Mouse (Mus musculus): ENCODE measurements around the gene Pygm.

Gene Pygm

DNA sequence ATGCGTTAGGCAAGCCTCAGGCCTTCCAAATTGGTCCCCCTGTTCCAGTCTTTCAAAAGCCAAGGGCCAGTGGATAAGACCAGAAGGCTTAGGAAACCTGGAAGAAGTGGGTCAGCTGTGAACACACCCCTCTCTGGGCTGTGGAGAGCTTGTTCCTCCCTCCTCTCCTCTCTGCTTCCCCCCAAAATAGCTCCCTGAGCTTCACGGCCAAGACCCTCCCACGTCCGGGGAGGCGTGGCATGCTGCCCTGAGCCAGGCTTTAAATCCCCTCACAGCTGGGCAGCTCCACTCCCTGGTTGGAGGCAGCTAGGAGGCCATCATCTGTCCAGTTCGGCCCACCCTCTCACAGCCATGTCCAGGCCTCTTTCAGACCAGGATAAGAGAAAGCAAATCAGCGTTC, at the start of gene Pygm:
Pygm (plus strand) TSS at position 272 of the 400 bp plus-strand sequence.
- no peak for DNase-seq (ENCODE audit: low read depth in 2 of 2, low spot score in 2 of 2)

DNA sequence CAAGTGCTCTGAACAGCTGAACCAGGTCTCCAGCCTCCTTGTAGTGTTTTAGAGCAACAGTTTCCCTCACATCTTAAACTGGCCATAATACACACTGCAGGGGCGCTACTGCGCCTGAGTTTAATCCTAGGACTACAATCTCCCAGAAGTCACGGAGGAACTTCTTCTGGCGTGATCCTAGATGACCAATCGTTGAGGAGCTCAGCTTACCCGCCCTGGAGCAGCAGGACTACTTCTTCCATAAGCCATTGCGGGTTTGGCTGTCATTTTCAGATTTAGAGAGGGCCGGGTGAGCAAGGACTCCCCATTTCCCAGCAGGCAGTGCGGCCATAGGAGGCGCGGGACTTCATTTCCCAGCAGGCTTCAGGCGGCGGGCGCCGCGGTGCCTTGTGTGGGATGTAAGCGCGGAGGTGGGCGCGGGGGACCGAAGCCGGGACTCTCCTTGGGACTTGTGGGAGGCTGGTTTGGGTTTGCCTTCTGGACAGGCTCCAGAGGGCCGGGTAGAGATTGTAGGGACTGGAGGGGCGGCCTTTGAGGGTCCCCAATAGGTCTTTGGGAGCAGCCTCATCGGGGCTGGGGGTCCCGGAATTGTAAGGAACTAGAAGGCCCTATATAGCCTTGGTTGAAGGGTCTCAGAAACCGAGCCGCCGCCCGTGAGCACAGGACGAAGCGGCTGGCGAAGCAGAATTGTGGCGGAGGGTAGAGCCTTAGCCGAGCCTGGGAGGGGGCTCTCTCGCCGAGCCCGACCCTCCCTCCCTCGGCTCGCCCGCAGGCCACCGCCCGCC, 49.3 kb upstream of the Pygm start, which contains the start of gene Men1:
Men1 (plus strand) TSS at position 307 of the 785 bp plus-strand sequence.
- peak; percentile 78 to 84 for DNase-seq (ENCODE audit: low read depth in 2 of 2, low spot score in 2 of 2)

DNA sequence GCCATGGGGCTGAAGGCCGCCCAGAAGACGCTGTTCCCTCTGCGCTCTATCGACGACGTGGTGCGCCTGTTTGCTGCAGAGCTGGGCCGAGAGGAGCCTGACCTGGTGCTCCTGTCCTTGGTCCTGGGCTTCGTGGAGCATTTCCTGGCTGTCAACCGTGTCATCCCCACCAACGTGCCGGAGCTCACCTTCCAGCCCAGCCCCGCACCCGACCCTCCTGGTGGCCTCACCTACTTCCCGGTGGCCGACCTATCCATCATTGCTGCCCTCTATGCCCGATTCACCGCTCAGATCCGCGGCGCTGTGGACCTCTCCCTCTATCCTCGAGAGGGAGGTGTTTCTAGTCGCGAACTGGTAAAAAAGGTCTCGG, 48.8 kb upstream of the Pygm start:
- DNase-seq (ENCODE audit: low read depth in 2 of 2, low spot score in 2 of 2), result no peak

DNA sequence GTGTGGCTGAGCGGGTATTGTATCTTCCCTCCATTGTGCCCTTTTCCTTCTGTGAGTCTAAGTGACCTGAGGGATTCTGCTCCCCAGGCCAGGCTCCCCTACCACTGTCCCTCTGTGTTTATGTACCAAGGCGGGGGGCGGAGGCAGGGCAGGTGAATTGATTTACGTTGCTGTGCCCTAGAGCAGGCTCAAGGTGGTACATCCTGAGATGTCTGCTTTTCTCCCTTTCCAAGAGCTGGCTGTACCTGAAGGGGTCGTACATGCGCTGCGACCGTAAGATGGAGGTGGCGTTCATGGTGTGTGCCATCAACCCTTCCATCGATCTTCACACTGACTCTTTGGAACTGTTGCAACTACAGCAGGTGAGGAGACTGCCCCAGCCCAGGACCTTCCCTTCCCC, 47.3 kb upstream of the Pygm start:
- DNase-seq (ENCODE audit: low read depth in 2 of 2, low spot score in 2 of 2), result no peak

DNA sequence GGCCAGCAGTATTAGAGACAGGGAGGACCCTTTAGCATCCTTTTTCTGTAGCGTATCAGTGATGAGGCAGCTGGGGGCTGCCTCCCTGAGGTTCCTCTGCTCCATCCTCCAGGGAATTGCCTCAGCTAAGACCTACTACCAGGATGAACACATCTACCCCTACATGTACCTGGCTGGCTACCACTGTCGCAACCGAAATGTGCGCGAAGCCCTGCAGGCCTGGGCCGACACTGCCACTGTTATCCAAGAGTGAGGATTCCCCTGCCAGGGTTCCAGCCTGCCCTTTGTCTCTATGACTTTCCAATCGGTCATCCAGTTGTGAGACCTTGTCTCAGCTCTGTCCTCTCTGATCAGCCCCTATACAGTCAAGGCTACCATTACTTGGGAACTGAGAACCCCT, 46.0 kb upstream of the Pygm start:
- no peak for DNase-seq (ENCODE audit: low read depth in 2 of 2, low spot score in 2 of 2)

DNA sequence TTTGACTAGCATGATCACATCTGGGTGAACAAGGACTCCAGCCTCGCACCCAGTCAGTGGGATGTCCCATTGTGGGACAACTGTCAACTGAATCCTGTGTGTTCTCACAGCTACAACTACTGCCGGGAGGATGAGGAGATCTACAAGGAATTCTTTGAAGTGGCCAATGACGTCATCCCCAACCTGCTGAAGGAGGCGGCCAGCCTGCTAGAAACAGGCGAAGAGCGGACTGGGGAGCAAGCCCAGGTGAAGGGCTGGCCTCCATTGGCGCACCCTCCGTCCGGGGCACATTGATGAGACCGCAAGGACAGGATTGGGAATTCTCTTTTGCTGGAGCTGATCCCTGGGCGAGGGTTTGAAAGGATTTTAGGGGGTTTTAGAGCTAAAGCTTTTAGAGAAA, 45.5 kb upstream of the Pygm start:
- DNase-seq (ENCODE audit: low read depth in 2 of 2, low spot score in 2 of 2), result no peak

DNA sequence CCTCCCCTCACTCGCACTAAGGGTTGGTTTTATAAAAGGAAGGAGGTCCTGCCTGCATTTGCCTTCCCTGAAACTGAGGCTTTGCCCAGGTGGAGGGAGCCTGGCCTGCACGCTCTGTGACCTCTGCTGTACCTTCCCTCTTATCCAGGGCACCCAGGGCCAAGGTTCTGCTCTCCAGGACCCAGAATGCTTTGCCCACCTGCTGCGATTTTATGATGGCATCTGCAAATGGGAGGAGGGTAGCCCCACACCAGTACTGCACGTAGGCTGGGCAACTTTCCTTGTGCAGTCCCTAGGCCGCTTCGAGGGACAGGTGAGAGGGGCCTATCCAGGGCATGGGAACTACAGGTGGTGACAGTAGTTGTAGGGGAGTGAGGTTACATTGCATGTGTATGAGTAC, 45.0 kb upstream of the Pygm start:
- no peak for DNase-seq (ENCODE audit: low read depth in 2 of 2, low spot score in 2 of 2)

DNA sequence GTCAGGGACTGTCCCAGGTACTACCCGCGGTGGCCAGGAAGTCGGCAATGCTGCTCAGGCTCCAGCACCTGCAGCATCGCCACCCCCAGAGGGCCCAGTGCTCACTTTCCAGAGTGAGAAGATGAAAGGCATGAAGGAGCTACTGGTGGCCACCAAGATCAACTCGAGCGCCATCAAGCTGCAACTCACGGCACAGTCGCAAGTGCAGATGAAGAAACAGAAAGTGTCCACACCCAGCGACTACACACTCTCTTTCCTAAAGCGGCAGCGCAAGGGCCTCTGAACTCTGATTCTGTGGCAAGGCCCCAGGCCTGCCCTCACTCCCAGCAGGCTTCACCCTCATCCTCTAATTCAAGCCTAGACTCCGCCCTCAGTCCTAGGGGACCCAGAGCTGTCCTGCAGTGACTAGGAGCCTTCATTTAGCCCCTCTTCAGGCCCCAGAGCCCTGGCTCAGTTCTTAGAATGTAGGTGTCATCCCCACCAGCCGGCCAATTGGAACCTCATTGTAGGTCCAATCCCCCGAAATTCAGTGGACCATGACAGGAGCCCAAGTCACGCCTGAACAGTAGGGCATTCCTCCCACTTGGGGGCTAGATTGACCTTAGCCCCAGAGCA, 44.2 kb upstream of the Pygm start:
- DNase-seq (ENCODE audit: low read depth in 2 of 2, low spot score in 2 of 2), result peak; percentile 71 to 84

DNA sequence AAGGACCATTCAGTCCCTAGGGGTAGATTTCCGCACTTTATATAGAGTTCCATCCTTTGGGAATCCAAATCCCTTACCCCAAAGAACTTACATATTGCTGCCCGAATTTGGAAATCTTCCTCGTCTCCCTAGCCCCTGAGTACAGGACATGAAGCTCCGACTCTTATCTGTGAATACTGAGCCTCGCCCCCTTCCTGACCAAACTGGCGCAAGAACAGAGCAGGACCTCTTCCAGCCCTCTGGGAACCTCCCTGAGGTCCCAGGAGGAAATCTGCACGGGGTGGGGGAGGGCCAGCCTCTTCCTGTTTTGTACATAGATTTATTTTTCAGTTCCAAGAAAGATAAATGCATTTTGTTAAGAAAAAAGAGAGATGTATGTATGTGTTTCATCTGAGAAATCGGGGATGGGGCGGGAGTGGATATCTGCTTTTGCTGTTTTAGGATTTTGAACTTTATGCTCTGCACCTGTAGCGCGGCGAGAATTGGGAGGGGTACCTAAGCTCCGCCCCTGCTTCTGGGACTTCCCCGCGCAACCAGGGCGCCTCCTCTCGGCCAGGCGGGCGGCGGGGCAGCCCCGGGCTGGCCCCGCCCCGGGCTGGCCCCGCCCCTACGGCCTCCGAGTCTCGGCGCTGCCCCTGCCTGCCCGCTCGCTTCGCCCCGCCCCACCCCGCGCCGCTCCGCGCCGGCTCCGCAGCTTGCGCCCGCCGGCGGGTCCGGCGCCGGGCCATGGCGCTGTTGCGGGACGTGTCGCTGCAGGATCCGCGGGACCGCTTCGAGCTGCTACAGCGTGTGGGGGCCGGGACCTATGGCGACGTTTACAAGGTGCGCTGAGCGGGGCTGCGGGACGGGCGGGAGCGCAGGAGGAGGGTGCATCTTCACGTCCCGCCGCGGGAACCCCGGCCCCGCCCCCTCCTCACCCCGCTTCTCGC, 43.4 kb upstream of the Pygm start, which contains the start of gene Map4k2:
Map4k2 (plus strand) TSS at position 612 of the 929 bp plus-strand sequence.
- peak; percentile 81 to 85 for DNase-seq (ENCODE audit: low read depth in 2 of 2, low spot score in 2 of 2)

DNA sequence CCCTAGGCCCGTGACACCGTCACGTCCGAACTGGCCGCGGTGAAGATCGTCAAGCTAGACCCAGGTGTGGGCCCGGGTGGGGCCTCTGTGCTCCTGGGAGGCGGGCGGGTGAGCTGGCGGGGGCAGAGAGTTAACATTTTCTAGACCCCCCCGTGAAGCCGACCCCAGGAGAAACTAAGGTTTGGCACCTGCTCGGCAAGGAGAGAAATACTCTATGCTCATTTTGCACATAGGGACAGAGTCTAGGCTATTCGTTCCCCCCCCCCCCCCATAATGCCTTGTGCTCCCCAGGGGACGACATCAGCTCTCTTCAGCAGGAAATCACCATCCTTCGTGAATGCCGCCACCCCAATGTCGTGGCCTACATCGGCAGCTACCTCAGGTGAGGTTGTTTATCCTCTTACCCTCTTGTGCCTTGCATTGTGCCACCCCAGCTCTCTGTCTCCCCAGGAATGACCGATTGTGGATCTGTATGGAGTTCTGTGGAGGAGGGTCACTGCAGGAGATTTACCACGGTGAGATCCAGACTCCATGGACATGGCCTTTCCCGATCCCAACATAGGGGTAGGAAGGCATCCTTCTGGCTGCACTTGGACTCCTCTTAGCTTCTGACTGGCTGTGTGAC, 42.6 kb upstream of the Pygm start:
- peak in 1 of 2 experiments; percentile 35 for DNase-seq (ENCODE audit: low read depth in 2 of 2, low spot score in 2 of 2)

DNA sequence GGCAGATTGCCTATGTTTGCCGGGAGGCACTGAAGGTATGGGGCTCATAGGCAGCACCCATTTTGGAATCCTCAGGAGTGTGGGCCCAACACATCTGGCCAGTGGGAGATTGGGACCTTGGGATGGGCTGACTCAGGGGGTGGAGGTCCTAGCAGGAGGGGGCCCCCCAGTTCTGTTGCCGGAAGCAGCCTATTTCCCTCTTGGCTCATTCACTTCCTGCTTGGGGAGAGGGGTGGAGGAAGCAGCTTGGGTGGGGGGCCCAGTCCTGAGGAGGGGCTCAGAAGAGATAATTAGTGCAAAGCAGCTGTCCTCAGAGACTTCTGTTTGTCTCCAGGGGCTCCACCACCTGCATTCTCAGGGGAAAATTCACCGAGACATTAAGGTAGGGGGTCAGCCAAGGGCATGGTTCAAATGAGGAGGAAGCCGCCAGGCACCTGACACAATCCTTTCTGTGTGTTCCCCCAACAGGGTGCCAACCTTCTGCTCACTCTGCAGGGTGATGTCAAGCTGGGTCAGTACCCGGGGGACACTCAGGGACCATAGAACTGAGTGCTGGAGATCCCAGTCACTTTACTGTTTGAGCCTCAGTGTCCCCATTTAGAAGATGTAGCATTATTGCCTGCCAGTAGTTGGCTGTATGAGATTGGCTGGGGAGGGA, 41.8 kb upstream of the Pygm start:
- no peak for DNase-seq (ENCODE audit: low read depth in 2 of 2, low spot score in 2 of 2)

DNA sequence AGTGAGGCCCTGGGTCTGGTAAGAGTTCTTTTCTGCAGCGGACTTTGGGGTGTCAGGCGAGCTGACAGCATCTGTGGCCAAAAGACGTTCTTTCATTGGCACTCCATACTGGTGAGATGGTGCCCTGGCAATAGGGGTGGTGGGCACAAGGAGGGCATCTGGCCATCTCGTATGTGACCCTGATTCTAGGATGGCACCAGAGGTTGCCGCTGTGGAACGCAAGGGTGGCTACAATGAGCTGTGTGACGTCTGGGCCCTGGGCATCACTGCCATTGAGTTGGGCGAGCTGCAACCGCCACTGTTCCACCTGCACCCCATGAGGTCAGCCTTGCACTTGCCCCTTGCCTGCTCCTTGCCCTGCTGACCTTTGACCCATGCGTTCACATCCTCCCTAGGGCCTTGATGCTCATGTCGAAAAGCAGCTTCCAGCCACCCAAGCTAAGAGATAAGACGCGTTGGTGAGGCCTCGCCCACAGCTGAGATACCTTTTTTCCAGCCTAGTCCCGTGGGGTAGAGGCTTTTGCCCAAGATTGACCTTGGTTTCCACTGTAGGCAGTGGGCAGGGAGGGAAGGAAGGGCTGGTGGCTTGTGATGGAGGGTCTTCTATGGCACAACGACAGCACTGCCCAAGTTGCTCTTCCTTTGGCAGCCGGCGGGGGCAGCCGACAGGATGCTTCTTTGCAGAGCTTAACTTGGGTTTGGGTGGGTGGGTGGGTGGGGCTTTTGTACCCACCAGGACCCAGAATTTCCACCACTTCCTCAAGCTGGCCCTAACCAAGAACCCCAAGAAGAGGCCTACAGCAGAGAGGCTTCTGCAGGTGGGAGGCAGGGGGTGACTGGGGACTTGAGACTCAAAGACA, 40.9 kb upstream of the Pygm start:
- no peak for DNase-seq (ENCODE audit: low read depth in 2 of 2, low spot score in 2 of 2)

DNA sequence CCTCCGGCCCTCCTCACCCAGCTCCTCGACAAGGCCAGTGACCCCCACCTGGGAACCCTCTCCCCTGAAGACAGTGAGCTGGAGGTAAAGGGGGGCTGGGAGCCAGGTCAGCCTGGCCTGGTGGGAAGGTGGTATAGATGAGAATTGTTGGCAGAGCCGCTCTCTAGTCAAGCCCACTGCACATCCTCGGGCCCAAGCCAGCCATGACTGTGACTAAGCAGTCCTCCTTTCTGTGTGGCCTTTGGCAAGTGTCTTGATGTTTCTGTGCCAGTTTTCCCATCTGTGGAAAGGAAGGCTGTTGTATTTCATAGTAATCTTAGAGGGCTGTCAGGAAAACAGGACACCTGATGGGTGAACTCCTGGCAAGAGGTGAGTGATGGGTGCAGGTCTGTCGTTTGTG, 40.2 kb upstream of the Pygm start:
- no peak for DNase-seq (ENCODE audit: low read depth in 2 of 2, low spot score in 2 of 2)

DNA sequence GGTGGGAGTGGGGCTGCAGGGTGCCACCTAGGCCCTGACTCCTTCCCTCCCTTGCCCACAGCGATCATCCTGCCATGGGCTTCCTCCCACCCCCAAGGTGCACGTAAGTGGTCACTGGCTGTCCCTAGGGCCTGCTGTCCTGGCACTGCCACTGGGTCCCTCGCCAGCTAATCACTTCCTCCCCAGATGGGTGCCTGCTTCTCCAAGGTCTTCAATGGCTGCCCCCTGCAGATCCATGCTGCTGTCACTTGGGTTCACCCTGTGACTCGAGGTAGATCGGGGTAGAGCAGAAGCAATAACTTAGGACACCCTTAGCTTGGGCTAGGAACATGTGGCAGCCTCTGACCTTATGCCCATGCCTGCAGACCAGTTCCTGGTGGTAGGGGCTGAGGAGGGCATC, 38.2 kb upstream of the Pygm start:
- no peak for DNase-seq (ENCODE audit: low read depth in 2 of 2, low spot score in 2 of 2)

DNA sequence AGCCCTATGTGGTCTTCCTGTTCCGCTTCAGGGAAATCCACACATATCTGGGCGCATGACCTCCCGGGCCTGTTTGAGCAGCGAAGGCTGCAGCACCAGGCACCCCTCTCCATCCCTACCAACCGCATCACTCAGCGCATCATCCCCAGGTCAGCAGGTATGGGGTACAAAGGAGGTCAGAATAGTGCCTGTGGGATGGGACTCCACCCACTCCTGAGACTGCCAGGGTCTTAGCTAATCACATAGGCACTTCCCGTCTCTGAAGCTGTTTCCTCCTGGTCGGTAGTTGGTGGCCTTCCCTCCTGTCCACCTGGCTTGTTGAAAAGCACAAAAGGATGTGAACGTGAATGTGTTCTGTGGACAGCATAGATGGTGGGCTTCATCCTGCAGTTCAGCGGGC, 37.5 kb upstream of the Pygm start:
- DNase-seq (ENCODE audit: low read depth in 2 of 2, low spot score in 2 of 2), result no peak

DNA sequence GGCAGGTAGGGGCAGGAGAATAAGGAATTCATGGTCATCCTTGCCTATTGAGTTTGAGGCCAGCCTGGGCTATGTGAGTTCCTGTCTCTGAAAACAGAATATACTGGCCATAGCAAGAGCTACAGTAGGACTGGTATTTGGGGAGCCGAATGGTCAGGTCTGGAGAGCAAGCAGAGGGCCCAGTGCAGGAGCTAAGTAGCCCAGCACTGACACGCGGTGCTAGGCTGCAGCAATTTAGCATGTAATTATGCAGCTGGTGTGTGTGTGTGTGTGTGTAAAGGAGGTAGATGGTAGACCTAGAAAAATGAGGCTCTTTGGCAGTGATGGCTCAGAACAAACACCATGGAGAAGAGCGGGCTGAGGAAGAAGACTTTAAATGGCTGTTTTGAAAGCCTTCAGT, 36.6 kb upstream of the Pygm start:
- DNase-seq (ENCODE audit: low read depth in 2 of 2, low spot score in 2 of 2), result no peak

DNA sequence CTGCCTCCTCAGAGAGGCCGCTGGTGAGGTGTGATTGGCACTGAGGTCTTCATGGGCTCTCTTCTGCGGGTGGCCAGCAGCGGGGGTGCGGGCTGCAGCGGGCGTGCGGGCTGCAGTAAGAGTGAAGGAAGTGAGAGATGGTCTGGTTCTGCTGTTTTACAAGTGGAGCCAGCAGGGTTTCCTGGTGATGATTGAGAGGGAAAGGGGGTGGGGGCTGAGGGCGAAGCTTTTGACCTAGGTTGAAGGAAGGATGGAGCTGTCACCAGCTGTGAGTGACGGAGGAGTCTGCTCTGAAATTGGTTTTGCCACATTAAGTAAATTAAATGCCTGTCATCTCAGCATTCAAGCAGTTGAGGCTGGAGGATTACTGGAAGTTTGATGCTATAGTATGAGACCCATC, 35.5 kb upstream of the Pygm start:
- no peak for DNase-seq (ENCODE audit: low read depth in 2 of 2, low spot score in 2 of 2)

DNA sequence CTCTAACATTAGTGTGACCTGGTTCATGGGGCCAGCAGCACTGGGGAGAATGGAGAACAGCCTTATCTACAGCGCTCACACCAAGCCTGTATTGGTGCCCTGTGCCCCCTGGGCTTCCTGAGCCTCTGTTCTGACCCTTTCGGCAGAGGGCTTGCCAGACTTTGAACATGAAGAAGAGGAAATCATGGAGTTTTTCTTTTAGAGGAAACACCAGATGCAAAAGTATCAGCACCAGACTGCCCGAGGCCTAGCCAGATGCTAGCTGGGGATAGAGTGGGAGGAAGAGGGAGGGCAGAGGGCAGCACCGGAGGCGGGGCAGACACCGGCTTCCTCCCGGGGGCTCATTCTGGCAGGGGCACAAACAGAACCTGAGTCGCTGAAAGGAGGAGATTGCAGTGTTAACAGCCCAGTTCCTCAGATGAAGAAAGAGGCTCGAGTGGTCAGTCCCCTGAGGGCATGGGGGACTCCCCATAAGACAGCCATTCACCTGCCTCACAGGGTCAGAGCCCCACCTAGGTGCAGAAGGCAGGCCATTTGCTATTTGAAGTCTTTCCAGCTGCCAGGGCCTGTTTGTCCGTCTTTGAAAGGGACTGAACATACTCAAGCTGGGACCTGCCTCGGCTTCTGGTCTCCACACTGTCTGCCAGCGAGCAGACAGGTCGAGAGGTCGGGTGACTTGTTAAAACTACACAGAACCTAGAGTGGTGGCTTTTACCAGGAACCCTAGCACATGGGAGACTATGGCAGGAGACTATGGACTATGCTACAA, 34.8 kb upstream of the Pygm start:
- DNase-seq (ENCODE audit: low read depth in 2 of 2, low spot score in 2 of 2), result no peak
